In the genomic region with DNA sequence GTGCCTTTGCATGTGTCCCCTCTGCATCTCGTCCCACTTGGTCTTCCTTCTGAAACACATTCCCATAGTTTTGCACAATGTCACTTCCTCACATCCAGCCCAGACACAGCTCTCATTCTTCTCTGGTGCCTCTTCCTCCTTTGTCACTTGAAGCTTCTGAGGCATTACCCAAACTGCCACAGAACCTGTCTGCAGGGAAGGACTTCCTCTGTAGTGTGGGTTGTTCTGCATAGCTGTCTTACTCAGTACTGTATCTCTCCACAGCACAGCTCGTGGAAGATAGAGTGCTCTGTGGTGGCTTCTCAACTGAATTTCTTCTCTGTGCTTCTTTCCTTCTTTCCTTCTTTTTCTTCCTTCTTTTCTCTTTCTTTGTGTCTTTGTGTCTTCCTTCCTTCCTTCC, we compare ENCODE assay signal across 32 mouse cellular contexts. TPM values are rescaled to one million over a fixed set of nuclear protein-coding genes. Genes with fewer than 3 reads are reported as not detected.
"Had no signal": no experiment of that assay in that cellular context is flagged by ENCODE, and none has a peak within 500 bp of the region (broad histone marks: within the 10 kb centered on the region; RNA-seq: fewer than 3 reads in every experiment).

No protein-coding gene starts in this region.

- DNase-seq: gastrocnemius, postnatal 14 days; gastrocnemius, postnatal 36 days; heart, adult 11 months; heart, adult 2 months; heart, postnatal 14 days; heart, postnatal 36 days; kidney, adult 11 months; kidney, adult 2 months; kidney, adult 9 months; kidney, postnatal 14 days; kidney, postnatal 36 days; layer of hippocampus, adult 9-11 months; layer of hippocampus, postnatal 36 days; liver had no signal

RNA-seq across cellular contexts. Expression of a gene that starts 33.4 kb away (rescaled TPM):
- total RNA-seq: gastrocnemius, adult 18-20 months; gastrocnemius, adult 8-10 months; gastrocnemius, postnatal 14 days; gastrocnemius, postnatal 36 days; heart, adult 2 months; heart, postnatal 14 days; heart, postnatal 36 days; hematopoietic stem cell, adult 5-6 weeks had no signal
- polyA plus RNA-seq: gonadal fat pad, adult 2 months; heart, adult 2 months; heart, embryonic 13.5 days; heart, embryonic 15.5 days; heart, postnatal 0 days; intestine, embryonic 14.5 days; intestine, embryonic 16.5 days; kidney, adult 2 months; kidney, embryonic 15.5 days; large intestine, adult 2 months; limb, embryonic 10.5 days; liver, embryonic 11.5 days had no signal

RNA-seq across cellular contexts. Expression of a gene that starts 33.4 kb away (rescaled TPM):
- total RNA-seq: gastrocnemius, adult 18-20 months; gastrocnemius, adult 8-10 months; gastrocnemius, postnatal 14 days; gastrocnemius, postnatal 36 days; heart, adult 2 months; heart, postnatal 14 days; heart, postnatal 36 days; hematopoietic stem cell, adult 5-6 weeks had no signal
- polyA plus RNA-seq: gonadal fat pad, adult 2 months; heart, adult 2 months; heart, embryonic 11.5 days; heart, embryonic 13.5 days; heart, embryonic 15.5 days; heart, postnatal 0 days; hindbrain, embryonic 11.5 days; intestine, embryonic 14.5 days; kidney, adult 2 months; kidney, embryonic 15.5 days; kidney, postnatal 0 days; large intestine, adult 2 months; limb, embryonic 10.5 days; limb, embryonic 12.5 days; limb, embryonic 14.5 days; liver, embryonic 11.5 days had no signal
